Mouse (Mus musculus): ENCODE measurements around the gene Lancl3.

- no peak for TF ChIP-seq FOSL1 (IDR thresholded peaks at IDR 0.05; ENCODE audit: insufficient read depth, low read length, poor library complexity, severe bottlenecking)
- TF ChIP-seq CEBPB (IDR thresholded peaks at IDR 0.05; ENCODE audit: low read depth) = no peak
- TF ChIP-seq MAX (IDR thresholded peaks at IDR 0.05) = no peak
- TF ChIP-seq CTCF (IDR thresholded peaks at IDR 0.05; ENCODE audit: control insufficient read depth, insufficient read depth, insufficient read length) = no peak
- no peak for TF ChIP-seq MYOD1 (IDR thresholded peaks at IDR 0.05; ENCODE audit: control insufficient read depth, insufficient read length, low read depth)
- TF ChIP-seq MYOG (IDR thresholded peaks at IDR 0.05; ENCODE audit: control insufficient read depth, extremely low read depth, insufficient read length) = no peak
These were observed 20.7 kb upstream of the Lancl3 start for GRCm38 (mm10) chrX:9179011-9179410.
